Mouse (Mus musculus): ENCODE results near the gene Agpat4. TPM values are rescaled to one million over a fixed set of nuclear protein-coding genes. Genes with fewer than 3 reads are reported as not detected.
"Not testable (repeated sequence)": the region's sequence is repeated elsewhere in the genome, so short reads cannot be mapped to it uniquely, and the experiment has no call there.

Gene Agpat4
- total RNA-seq, 2 experiments from 2014 or later: 2.0 to 3.0 TPM

DNA sequence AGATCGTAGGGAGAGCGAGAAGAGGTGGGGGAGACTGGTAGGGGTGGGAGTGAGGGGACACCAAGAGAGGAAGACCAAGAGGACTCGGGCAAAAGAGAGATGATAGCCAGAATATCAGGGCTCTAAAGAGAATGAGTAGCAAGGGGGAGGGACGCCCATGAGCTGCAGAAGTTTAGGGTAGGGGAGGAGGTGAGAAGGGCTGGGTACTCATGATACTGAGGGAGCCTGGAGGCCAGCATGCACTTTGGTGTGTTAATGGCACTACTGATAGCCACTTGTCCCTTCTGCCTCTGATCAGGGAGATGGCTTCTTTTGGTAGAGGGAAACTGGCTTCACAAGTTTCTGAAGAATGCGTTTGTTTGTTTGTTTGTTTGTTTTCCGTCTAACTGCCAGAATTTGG is 13.8 kb upstream of the Agpat4 start:
- intact Hi-C loops (cut with DNase I): no loop called here
- DNase-seq: no peak
- Histone ChIP-seq H3K4me3 (no peak overlapping the region), H3K27ac (no peak overlapping the region)
- TF ChIP-seq CTCF (IDR thresholded peaks at IDR 0.05): no peak

DNA sequence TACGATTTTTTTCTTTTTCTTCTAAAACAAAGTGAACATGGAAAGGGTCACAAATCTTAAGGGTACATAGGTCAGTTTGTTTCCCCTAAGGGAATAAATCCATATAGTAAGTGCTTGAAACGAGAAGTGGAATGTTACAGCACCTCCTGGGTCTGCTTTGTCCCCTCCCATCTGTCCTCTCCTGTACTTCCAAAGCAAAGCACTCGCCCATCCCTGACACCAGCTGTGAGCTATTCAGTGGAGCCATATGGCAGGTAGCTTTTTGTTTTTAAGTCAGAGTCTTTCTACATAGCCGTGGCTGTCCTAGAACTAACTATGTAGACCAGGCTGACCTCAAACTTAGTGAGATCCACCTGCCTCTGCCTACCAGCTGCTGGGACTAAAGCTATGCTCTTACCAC is 12.2 kb upstream of the Agpat4 start:
- no peak overlapping the region for H3K27ac ChIP-seq
- DNase-seq: no peak
- intact Hi-C loops (cut with DNase I): no loop called here
- no peak overlapping the region for H3K4me3 ChIP-seq
- TF ChIP-seq CTCF (IDR thresholded peaks at IDR 0.05): no peak

DNA sequence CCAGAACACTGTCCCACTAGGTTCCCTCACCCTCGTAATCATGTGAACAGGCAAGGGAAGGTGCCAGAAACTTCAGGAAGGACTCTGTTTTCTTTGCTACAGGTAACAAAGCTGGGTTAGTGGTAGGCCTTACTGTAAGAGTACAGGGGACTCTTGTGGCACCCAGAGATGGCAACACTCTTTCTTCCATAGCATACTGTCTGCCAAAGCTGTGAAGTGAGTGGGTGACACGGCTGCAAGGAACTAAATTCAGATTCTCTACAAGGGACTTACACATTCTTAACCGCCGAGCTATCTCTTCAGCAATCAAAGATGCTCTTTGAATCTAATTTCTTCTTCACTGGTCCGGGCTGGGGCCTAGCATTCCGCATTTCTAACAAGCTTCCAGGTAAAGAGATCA is 4.9 kb upstream of the Agpat4 start:
- Histone ChIP-seq H3K27ac (no peak overlapping the region), H3K4me3 (no peak overlapping the region)
- no peak for DNase-seq
- TF ChIP-seq CTCF (IDR thresholded peaks at IDR 0.05): no peak
- intact Hi-C loops (cut with DNase I): no loop called here

DNA sequence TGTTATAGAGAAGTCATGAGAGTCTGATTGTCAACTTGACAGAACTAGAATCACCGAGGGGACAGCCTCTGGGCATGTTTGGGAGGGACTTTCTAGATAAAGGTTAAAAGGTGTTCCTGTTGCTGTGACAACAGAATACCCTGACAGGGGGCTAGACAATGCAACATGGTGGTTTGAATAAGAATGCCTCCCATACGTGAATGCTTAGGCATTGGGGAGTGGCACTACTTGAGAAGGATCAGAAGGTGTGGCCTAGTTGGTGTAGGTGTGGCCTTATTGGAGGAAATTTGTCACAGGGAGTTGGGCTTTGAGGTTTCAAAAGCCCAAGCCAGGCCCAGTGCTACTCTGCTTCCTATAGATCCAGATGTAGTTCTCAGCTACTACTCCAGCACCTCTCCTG is 3.4 kb upstream of the Agpat4 start:
- DNase-seq: no peak
- H3K27ac ChIP-seq: no peak overlapping the region
- no peak for TF ChIP-seq CTCF (IDR thresholded peaks at IDR 0.05)
- no peak overlapping the region for H3K4me3 ChIP-seq
- intact Hi-C loops (cut with DNase I): no loop called here

DNA sequence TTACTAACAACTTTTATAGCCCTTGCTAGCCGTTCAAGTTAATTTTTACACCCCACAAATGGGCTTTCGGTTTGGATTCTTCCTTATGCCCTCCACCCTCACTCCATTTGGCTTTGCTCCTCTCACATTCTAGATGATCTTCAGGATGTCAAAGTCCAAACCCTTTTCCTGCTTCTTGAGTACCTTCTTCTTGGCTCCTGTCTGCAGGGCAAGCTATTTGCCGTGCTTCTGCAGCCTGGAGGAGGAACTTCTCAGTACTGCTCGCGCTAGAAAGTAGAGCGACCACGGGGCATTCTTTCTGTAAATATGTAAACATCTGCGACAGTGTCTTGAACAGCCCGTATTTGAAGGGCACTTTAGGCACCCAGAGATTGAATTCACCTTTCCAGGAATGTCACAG is 373 bp upstream of the Agpat4 start:
- intact Hi-C loops (cut with DNase I): no loop called here
- no peak for TF ChIP-seq CTCF (IDR thresholded peaks at IDR 0.05)
- peak overlapping the region; percentile 87; the same call in 1 of the 2 replicates for H3K27ac ChIP-seq
- no peak for DNase-seq
- peak overlapping the region; percentile 75 for H3K4me3 ChIP-seq

DNA sequence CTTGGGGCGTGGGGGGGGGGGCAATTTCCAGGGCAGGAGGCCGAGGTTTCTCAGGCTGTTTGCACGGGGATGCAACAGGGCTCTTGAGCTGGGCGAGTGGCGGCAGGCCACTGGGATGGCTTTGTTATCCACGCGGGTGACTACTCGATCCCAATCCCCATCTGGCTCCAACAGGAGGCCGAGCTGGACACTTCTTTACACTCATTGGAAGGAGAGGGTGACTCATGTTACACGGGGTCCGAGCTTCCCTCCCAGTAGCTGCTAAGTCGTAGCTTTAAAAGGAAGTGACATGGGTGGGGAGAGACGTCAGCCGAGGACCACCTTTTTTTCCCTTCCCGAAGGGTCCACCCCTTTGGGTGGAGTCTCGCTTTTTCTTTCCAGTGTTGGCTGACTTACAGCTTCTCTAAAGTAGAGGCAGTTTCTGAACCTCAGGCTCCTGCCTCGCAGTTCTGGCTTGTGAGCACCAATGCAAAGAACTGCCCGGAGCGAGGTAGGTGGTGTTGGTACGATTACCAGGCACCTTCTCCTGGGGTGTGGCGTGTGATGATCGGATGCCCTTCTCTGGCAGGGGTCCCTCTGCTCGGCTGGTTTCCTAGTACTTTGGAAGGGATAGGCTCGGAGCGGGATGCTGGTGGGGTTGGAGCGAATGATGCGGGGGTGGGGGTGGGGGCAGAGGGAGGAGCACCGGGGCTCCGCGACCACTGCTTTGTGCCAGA is 580 bp downstream of the Agpat4 start:
- intact Hi-C loops (cut with DNase I): no loop called here
- peak; percentile 76 for DNase-seq
- peak overlapping the region; percentile 75 for H3K4me3 ChIP-seq
- no peak for TF ChIP-seq CTCF (IDR thresholded peaks at IDR 0.05)
- H3K27ac ChIP-seq: peak overlapping the region; percentile 87

DNA sequence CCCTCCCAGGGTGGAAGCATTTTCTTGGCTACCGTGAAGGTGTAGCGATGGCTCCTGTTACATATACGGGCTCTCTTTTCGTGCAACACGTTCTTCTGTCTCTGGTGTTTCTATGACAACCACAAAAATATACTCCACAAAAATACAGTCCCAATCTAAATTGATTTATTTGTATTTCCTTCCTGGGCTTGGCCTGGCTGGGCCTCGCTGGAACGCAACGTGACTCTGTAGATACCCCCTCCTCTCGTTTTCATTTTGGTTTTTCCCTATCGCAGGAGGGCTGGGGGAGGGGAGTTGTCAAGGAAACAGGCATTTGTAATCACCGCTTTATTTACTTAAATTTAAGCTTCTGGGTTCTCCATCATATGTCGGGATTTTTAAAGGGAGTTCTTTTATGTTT is 1.2 kb downstream of the Agpat4 start:
- intact Hi-C loops (cut with DNase I): loop anchor here (10.0 kb wide), 1 partner anchor 85 kb away; no protein-coding TSS in a partner anchor
- Histone ChIP-seq H3K27ac (peak overlapping the region; percentile 87), H3K4me3 (peak overlapping the region; percentile 75)
- peak; percentile 23 for DNase-seq
- no peak for TF ChIP-seq CTCF (IDR thresholded peaks at IDR 0.05)

DNA sequence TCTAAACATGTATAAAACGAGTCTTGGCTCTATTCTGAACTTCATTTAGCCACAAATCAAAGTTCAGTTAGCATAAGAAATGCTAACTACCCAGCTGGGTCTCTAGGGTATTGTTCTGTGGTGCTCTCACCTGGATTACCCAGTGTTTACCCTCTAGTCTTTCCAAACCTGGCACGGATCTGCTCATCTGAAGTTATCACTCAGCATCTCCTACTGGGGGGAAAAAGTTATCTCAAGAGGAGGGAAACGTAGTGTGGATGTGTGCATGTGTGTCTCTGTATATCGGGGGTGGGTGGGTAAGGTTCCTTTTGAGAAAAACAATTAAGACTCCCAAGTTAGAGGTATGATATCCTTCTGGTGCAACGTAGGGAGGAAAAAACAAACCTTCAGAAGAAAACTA is 1.8 kb downstream of the Agpat4 start:
- Histone ChIP-seq H3K4me3 (peak overlapping the region; percentile 75), H3K27ac (peak overlapping the region; percentile 87; the same call in 1 of the 2 replicates)
- no peak for TF ChIP-seq CTCF (IDR thresholded peaks at IDR 0.05)
- intact Hi-C loops (cut with DNase I): loop anchor here (10.0 kb wide), 1 partner anchor 85 kb away; no protein-coding TSS in a partner anchor
- DNase-seq: no peak

DNA sequence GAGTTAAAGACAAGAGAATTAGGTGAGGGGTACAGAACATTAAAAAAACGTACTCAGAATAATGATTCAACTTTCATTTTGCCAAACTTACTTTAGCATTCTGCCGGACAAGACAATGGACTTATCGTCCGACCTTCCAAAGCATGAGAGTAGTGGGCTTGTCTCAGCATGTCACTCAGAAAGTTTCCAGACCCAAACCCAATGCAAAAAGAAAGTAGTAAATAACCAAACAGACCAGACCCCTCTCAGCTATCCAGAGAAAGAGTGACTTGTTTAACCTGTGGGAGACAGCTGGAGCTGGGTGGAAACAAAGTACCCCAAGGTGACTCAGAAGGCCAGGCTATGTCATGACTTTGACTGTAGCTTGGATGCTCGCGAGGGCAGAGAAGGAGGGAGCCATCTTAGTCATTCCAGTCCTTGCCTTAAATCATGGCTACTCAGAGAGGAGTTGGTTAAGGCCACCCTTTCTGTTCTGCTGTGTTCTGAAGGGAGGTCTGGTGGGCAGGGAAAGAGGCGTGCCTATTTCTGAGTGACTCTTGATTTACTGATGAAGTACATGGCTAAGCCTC is 2.8 kb downstream of the Agpat4 start:
- TF ChIP-seq CTCF (IDR thresholded peaks at IDR 0.05): no peak
- Histone ChIP-seq H3K4me3 (no peak overlapping the region), H3K27ac (no peak overlapping the region)
- intact Hi-C loops (cut with DNase I): loop anchor here (10.0 kb wide), 1 partner anchor 83 kb away; no protein-coding TSS in a partner anchor
- DNase-seq: no peak

DNA sequence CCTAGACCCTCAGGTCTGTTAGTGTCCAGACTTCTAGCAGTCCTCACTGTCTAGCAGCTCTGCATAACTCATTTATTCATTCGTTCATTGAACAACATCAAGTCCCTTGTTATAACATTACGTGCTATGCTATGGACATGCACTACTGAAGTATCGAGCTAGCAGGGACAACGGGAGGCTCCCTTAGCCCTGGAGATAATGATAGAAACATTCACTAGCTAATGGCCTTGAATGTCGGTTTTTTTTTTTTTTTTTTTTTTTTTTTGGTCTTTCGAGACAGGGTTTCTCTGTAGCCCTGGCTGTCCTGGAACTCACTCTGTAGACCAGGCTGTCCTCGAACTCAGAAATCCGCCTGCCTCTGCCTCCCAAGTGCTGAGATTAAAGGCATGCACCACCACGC is 3.8 kb downstream of the Agpat4 start:
- not testable (repeated sequence) for H3K4me3 ChIP-seq, H3K27ac ChIP-seq, DNase-seq
- intact Hi-C loops (cut with DNase I): loop anchor here (10.0 kb wide), 1 partner anchor 83 kb away; no protein-coding TSS in a partner anchor

DNA sequence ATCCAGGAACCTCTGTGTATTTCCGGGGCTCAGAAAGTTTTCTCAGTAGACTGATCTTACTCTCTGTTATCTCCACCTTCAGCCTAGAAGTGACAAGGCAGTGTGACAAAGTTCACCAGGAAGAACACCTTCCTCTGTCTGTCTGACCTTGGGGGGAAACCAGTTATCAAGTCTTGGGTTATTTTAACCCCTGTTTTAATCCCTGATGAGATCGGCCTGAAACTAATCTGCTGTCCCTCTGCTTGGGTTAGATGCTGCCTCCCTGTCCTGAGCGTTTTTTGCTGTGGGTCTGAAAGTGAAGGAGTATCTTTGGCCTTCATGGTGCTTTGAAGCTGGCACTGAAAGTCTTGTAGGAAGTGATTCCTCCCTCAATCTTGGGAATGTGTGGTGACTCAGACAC is 4.7 kb downstream of the Agpat4 start:
- intact Hi-C loops (cut with DNase I): loop anchor here (10.0 kb wide), 1 partner anchor 82 kb away; no protein-coding TSS in a partner anchor
- no peak for TF ChIP-seq CTCF (IDR thresholded peaks at IDR 0.05)
- no peak overlapping the region for H3K27ac ChIP-seq
- H3K4me3 ChIP-seq: no peak overlapping the region
- no peak for DNase-seq

DNA sequence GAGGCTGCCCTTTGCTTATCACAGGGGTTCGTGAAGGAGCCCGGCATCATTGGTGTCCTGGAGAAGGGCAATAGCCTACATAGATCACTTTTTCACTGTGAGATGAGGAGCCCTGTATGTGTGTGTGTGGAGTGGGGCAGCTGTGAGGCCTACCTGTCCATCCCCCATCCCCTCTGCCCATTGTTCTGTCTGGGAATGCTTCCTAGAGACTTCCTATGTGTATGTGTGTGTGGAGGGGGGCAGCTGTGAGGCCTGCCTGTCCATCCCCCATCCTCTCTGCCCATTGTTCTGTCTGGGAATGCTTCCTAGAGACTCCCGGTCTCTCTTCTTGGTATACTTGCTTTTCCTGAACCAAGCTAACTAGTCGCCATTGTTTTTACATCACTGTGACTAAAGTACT is 8.6 kb downstream of the Agpat4 start:
- intact Hi-C loops (cut with DNase I): loop anchor here (10.0 kb wide), 1 partner anchor 78 kb away; no protein-coding TSS in a partner anchor
- no peak overlapping the region for H3K4me3 ChIP-seq
- no peak overlapping the region for H3K27ac ChIP-seq
- no peak for DNase-seq
- TF ChIP-seq CTCF (IDR thresholded peaks at IDR 0.05): no peak

DNA sequence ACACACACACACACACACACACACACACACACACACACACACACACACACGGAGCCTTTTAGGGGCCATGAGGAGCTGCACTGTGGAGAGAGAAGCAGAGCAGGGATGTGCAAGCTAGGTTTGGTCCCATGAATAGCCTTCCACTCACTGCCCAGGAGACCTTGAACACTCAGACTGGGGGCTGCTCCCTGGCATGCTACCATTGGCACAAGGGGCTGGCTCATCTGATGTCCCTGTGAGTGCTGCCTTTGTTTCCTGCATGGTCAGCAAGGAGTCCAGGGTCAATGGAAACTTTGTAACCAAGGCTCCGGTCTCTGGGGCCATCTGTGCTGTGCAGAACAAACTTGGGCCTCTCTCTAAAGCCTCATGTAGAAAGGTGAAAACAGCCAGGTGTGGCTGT is 10.5 kb downstream of the Agpat4 start:
- TF ChIP-seq CTCF (IDR thresholded peaks at IDR 0.05): no peak
- no peak overlapping the region for H3K27ac ChIP-seq
- no peak for DNase-seq
- intact Hi-C loops (cut with DNase I): loop anchor here (10.0 kb wide), 1 partner anchor 76 kb away; no protein-coding TSS in a partner anchor
- H3K4me3 ChIP-seq: no peak overlapping the region
